Mouse (Mus musculus) CH12.LX (cell line): Measurements from ENCODE around the gene Ptprcap. TPM values are rescaled to one million over a fixed set of nuclear protein-coding genes. Genes with fewer than 3 reads are reported as not detected.

Experiments
- DNase-seq: peaks from one replicate; pipeline ENCODE4 v3.0.0-alpha.2; 2013; ENCODE audit errors: extremely low read depth
- H3K27ac ChIP-seq: 2 replicates; pipeline ENCODE4 v1.5.1; 2012; ENCODE audit warnings: low read depth, mild to moderate bottlenecking, control low read depth, moderate library complexity; ENCODE audit not compliant: insufficient read depth
- H3K27me3 ChIP-seq: replicated peaks from 2 replicates; pipeline ENCODE3; 2012; ENCODE audit warnings: inconsistent platforms
- H3K36me3 ChIP-seq, 2 experiments: replicated peaks in 1 of 2; 2 replicates each; pipeline versions ENCODE3 to v1.6.1; 2012; ENCODE audit warnings: inconsistent platforms in 1 of 2, low read length in 1 of 2, mild to moderate bottlenecking in 1 of 2, mixed read lengths in 1 of 2, moderate library complexity in 1 of 2; ENCODE audit not compliant: control insufficient read depth in 1 of 2, insufficient read depth in 1 of 2
- H3K4me1 ChIP-seq, 2 experiments: 2 replicates each; pipeline ENCODE4 v1.6.1; 2012; ENCODE audit warnings: inconsistent platforms in 1 of 2, moderate library complexity in 1 of 2; ENCODE audit not compliant: insufficient read depth in 2 of 2, control insufficient read depth in 1 of 2
- H3K4me2 ChIP-seq: 2 replicates; pipeline ENCODE4 v1.6.1; 2012; ENCODE audit warnings: low read depth, mild to moderate bottlenecking, control low read depth; ENCODE audit not compliant: poor library complexity, insufficient read depth, severe bottlenecking
- H3K4me3 ChIP-seq, 3 experiments: fragments of 150-350 bp in 1 of 3; sonication (generic) in 1 of 3; replicated peaks in 1 of 3; 2 replicates each; pipeline versions ENCODE3 to v1.5.1; 2011 to 2012; ENCODE audit warnings: low read depth in 2 of 3, low read length in 2 of 3, mild to moderate bottlenecking in 2 of 3, moderate library complexity in 2 of 3, control low read depth in 1 of 3, improper control_type of control experiment in 1 of 3, inconsistent platforms in 1 of 3, mixed read lengths in 1 of 3; ENCODE audit not compliant: poor library complexity in 1 of 3
- H3K79me2 ChIP-seq: replicated peaks from 2 replicates; pipeline ENCODE4 v1.6.1; 2012; ENCODE audit warnings: mild to moderate bottlenecking, moderate library complexity; ENCODE audit not compliant: control insufficient read depth, poor library complexity, insufficient read depth, severe bottlenecking; ENCODE audit errors: extremely low read depth
- H3K9ac ChIP-seq: 2 replicates; pipeline ENCODE4 v1.6.1; 2012; ENCODE audit warnings: low read depth, mild to moderate bottlenecking, control low read depth, moderate library complexity; ENCODE audit not compliant: insufficient read depth
- H3K9me3 ChIP-seq: replicated peaks from 2 replicates; pipeline ENCODE3; 2012; ENCODE audit warnings: low read length, inconsistent platforms, mixed read lengths
- CHD1 ChIP-seq: IDR thresholded peaks from 2 replicates; pipeline ENCODE4 v1.6.1; 2012; ENCODE audit warnings: low read depth, low read length, improper control_type of control experiment, inconsistent platforms
- ELF1 ChIP-seq: IDR thresholded peaks from 2 replicates; pipeline ENCODE4 v1.6.1; 2014; ENCODE audit warnings: low read depth, mild to moderate bottlenecking, inconsistent platforms, low read length, improper control_type of control experiment
- EP300 ChIP-seq: IDR thresholded peaks from 2 replicates; pipeline ENCODE4 v1.6.1; 2011; ENCODE audit warnings: low read length, improper control_type of control experiment
- ETS1 ChIP-seq: conservative IDR thresholded peaks from 2 replicates; pipeline ENCODE4 v1.6.1; 2012; ENCODE audit warnings: low read depth, mild to moderate bottlenecking, inconsistent platforms, low read length, improper control_type of control experiment, moderate library complexity
- GABPA ChIP-seq: IDR thresholded peaks from 2 replicates; pipeline ENCODE4 v1.6.1; 2012; ENCODE audit warnings: low read depth, low read length, improper control_type of control experiment, inconsistent platforms; ENCODE audit not compliant: insufficient replicate concordance
- HCFC1 ChIP-seq: IDR thresholded peaks from 2 replicates; pipeline ENCODE4 v1.6.1; 2012; ENCODE audit warnings: low read depth, mild to moderate bottlenecking, inconsistent platforms, low read length, improper control_type of control experiment
- IRF4 ChIP-seq: IDR thresholded peaks from 2 replicates; pipeline ENCODE4 v1.6.1; 2014; ENCODE audit warnings: low read depth, mild to moderate bottlenecking, inconsistent platforms, low read length, improper control_type of control experiment
- MAFK ChIP-seq: IDR thresholded peaks from 2 replicates; pipeline ENCODE4 v1.6.1; 2011; ENCODE audit warnings: low read length, improper control_type of control experiment; ENCODE audit not compliant: insufficient replicate concordance
- MAZ ChIP-seq: IDR thresholded peaks from 2 replicates; pipeline ENCODE4 v1.6.1; 2012; ENCODE audit warnings: low read depth, mild to moderate bottlenecking, inconsistent platforms, low read length, improper control_type of control experiment, moderate library complexity
- NELFE ChIP-seq: IDR thresholded peaks from 2 replicates; pipeline ENCODE4 v1.6.1; 2011; ENCODE audit warnings: low read depth, low read length, improper control_type of control experiment
- PAX5 ChIP-seq: IDR thresholded peaks from 2 replicates; pipeline ENCODE4 v1.6.1; 2012; ENCODE audit warnings: low read length, inconsistent platforms, mixed read lengths
- POLR2A ChIP-seq: IDR thresholded peaks from 2 replicates; pipeline ENCODE4 v1.6.1; 2011; ENCODE audit warnings: low read depth, mild to moderate bottlenecking, improper control_type of control experiment, low read length
- POLR2AphosphoS2 ChIP-seq: IDR thresholded peaks from 2 replicates; pipeline ENCODE4 v1.6.1; 2011; ENCODE audit warnings: low read depth, low read length, improper control_type of control experiment
- SIN3A ChIP-seq: IDR thresholded peaks from 2 replicates; pipeline ENCODE4 v1.6.1; 2012; ENCODE audit warnings: low read length, improper control_type of control experiment, inconsistent platforms
- TBP ChIP-seq: conservative IDR thresholded peaks from 2 replicates; pipeline ENCODE4 v1.6.1; 2011; ENCODE audit warnings: low read depth, low read length, improper control_type of control experiment
- USF1 ChIP-seq: IDR thresholded peaks from 2 replicates; pipeline ENCODE4 v1.6.1; 2014; ENCODE audit warnings: low read depth, mild to moderate bottlenecking, inconsistent platforms, low read length, improper control_type of control experiment
- USF2 ChIP-seq: conservative IDR thresholded peaks from 2 replicates; pipeline ENCODE4 v1.6.1; 2011; ENCODE audit warnings: low read depth, low read length, improper control_type of control experiment
- ZC3H11A ChIP-seq: IDR thresholded peaks from 2 replicates; pipeline ENCODE4 v1.6.1; 2012; ENCODE audit warnings: low read depth, mild to moderate bottlenecking, inconsistent platforms, low read length, improper control_type of control experiment
- ZMIZ1 ChIP-seq: IDR thresholded peaks from 2 replicates; pipeline ENCODE4 v1.6.1; 2012; ENCODE audit warnings: low read depth, mild to moderate bottlenecking, inconsistent platforms, low read length, improper control_type of control experiment
- ZNF384 ChIP-seq: IDR thresholded peaks from 2 replicates; pipeline ENCODE4 v1.6.1; 2012; ENCODE audit warnings: low read depth, low read length, improper control_type of control experiment, inconsistent platforms
- dilution Hi-C: fragments of 300-500 bp; cut with MboI; formaldehyde crosslinking; loops from 2 replicates; pipeline ENCODE4 v1.14.3; 2020; ENCODE audit warnings: low sequenced_read_pairs; ENCODE audit not compliant: extremely low pct_unique_long_range_greater_than_20kb, extremely low pct_ligation_motif_present
- in situ Hi-C: fragments of 300-500 bp; cut with MboI; formaldehyde crosslinking; loops from 3 replicates; pipeline ENCODE4 v1.14.3; 2019; ENCODE audit warnings: low sequenced_read_pairs, low pct_ligation_motif_present, low pct_unique_long_range_greater_than_20kb, mixed read lengths
- polyA plus RNA-seq: library from polyadenylated mRNA; unstranded; fragments of >175 nt; gene quantifications from 2 replicates; pipeline ENCODE4 v1.2.1, GENCODE M21; 2012; ENCODE audit warnings: low read depth; ENCODE audit not compliant: insufficient read length
- total RNA-seq, 2 experiments: library from RNA; depleted of rRNA; stranded (reverse); fragments of 300-350 nt in 1 of 2; fragments of >200 nt in 1 of 2; gene quantifications; 2 replicates each; pipeline ENCODE4 v1.2.3; 2012 to 2014

Gene Ptprcap
- total and polyA plus RNA-seq, 3 experiments: 343 to 447 (median 438) TPM

- TF ChIP-seq POLR2AphosphoS2 (no peak), PAX5 (no peak), SIN3A (peak; percentile 94), USF1 (no peak), CHD1 (no peak), ZNF384 (no peak), USF2 (no peak), GABPA (peak; percentile 41; the same call in 1 of the 2 replicates), TBP (peak; percentile 60; the same call in 1 of the 2 replicates), ZC3H11A (no peak), NELFE (peak; percentile 64), ETS1 (0 out of 2 replicates have a peak, but pooled peaks have one; percentile 37), ELF1 (peak; percentile 70), IRF4 (peak; percentile 58; the same call in 1 of the 2 replicates), ZMIZ1 (peak; percentile 56; the same call in 1 of the 2 replicates), MAZ (peak; percentile 68; the same call in 1 of the 2 replicates), HCFC1 (peak; percentile 97)
Measured at GRCm38 (mm10) chr19:4162646-4163542, 9.5 kb downstream of the Ptprcap start, which contains the start of gene Rps6kb2 (continued).

GRCm38 (mm10) chr19:4163543-4163887 lies 10.1 kb downstream of the Ptprcap start:
- Histone ChIP-seq H3K9me3 (peaks cover 2% of the 10 kb centered on the region), H3K27ac (no peak overlapping the region), H3K79me2 (peaks cover 10% of the 10 kb centered on the region), H3K9ac (peak overlapping the region; percentile 72), H3K27me3 (no peaks in the 10 kb centered on the region), H3K4me3 (peak overlapping the region; percentile 56 to 71 (median 67)), H3K36me3 (peaks cover 27 to 51% of the 10 kb centered on the region in 2 experiments), H3K4me1 (peaks cover 9 to 36% of the 10 kb centered on the region in 2 experiments), H3K4me2 (peak overlapping the region; percentile 60)
- no peak for TF ChIP-seq EP300
- 0 out of 2 replicates have a peak, but pooled peaks have one; percentile 12 for TF ChIP-seq ZMIZ1
- TF ChIP-seq MAFK: no peak
- no peak for TF ChIP-seq POLR2A
- 0 out of 2 replicates have a peak, but pooled peaks have one; percentile 9 for TF ChIP-seq NELFE
- in situ Hi-C loops: no loop called here
- no peak for DNase-seq
- dilution Hi-C loops: no loop called here
